Mouse (Mus musculus) small intestine, adult 2 months (tissue): ENCODE measurements around the gene Tnk1. TPM values are rescaled to one million over a fixed set of nuclear protein-coding genes. Genes with fewer than 3 reads are reported as not detected.

Experiments
- H3K27ac ChIP-seq: fragments of 200-500 bp; 2 replicates; pipeline ENCODE4 v1.5.1; 2012; ENCODE audit warnings: low read depth, low read length, control low read depth, inconsistent platforms; ENCODE audit not compliant: insufficient read depth
- H3K27me3 ChIP-seq: fragments of 200-500 bp; 2 replicates; pipeline ENCODE4 v1.6.1; 2012; ENCODE audit warnings: mild to moderate bottlenecking, moderate library complexity, low read length, inconsistent platforms; ENCODE audit not compliant: control insufficient read depth, insufficient read depth
- H3K36me3 ChIP-seq: fragments of 200-500 bp; 2 replicates; pipeline ENCODE4 v1.6.1; 2012; ENCODE audit warnings: mild to moderate bottlenecking, low read length, control low read depth, inconsistent platforms; ENCODE audit not compliant: control insufficient read depth, insufficient read depth
- H3K4me1 ChIP-seq: fragments of 200-500 bp; 2 replicates; pipeline ENCODE4 v1.6.1; 2012; ENCODE audit warnings: low read length, inconsistent platforms, mixed read lengths; ENCODE audit not compliant: control insufficient read depth, insufficient read depth, insufficient read length
- H3K4me3 ChIP-seq: fragments of 200-500 bp; 2 replicates; pipeline ENCODE4 v1.5.1; 2012; ENCODE audit warnings: low read depth, mild to moderate bottlenecking, control low read depth, inconsistent platforms, low read length, moderate library complexity
- CTCF ChIP-seq: fragments of 200-500 bp; IDR thresholded peaks from 2 replicates; pipeline ENCODE4 v1.5.1; 2012; ENCODE audit warnings: low read depth, mild to moderate bottlenecking, control low read depth, inconsistent platforms, low read length, moderate library complexity, mixed read lengths; ENCODE audit not compliant: insufficient replicate concordance, insufficient read length; ENCODE audit errors: extremely low read depth
- POLR2A ChIP-seq: fragments of 200-500 bp; IDR thresholded peaks from 2 replicates; pipeline ENCODE4 v1.6.1; 2012; ENCODE audit warnings: low read depth, mild to moderate bottlenecking, control low read depth, inconsistent platforms, low read length, moderate library complexity
- WGBS: fragments of 180-500 bp; shearing (Covaris S2); methylation state at CpG from one replicate; pipeline ENCODE4 v1.1.7; 2018; 5-methylcytosine and 5-hydroxymethylcytosine counted together
- polyA plus RNA-seq: library from polyadenylated mRNA; depleted of rRNA; stranded (reverse); fragments of >200 nt; gene quantifications from 2 replicates; pipeline ENCODE4 v1.2.3, GENCODE M21; 2012; rRNA removed

Tnk1 gene
- 21.1 and 46.3 TPM in 2 replicates for polyA plus RNA-seq

GRCm38 (mm10) chr11:69858113-69858998 lies at the start of gene Tnk1:
TSS of gene Tnk1 (minus strand) at chr11:69858730.
- Histone ChIP-seq H3K4me1 (peaks cover 11% of the 10 kb centered on the region), H3K4me3 (peak within 1 kb of the TSS; percentile 74), H3K27ac (peak within 1 kb of the TSS; percentile 85), H3K36me3 (peaks cover 14% of the 10 kb centered on the region), H3K27me3 (no peaks in the 10 kb centered on the region)
- WGBS: 13% methylated on average over 30 of the region's 30 CpGs
- no peak for TF ChIP-seq CTCF
- TF ChIP-seq POLR2A: peak; percentile 79; the same call in 1 of the 2 replicates

- 95% methylated on average over 9 of the region's 9 CpGs for WGBS
- TF ChIP-seq CTCF (no peak), POLR2A (no peak)
- Histone ChIP-seq H3K27me3 (no peaks in the 10 kb centered on the region), H3K36me3 (peaks cover 50% of the 10 kb centered on the region), H3K27ac (no peak overlapping the region), H3K4me1 (peaks cover 13% of the 10 kb centered on the region), H3K4me3 (no peak overlapping the region)
Observed at GRCm38 (mm10) chr11:69904311-69904710, 45.8 kb upstream of the Tnk1 start.

GRCm38 (mm10) chr11:69902972-69903371 lies 44.4 kb upstream of the Tnk1 start:
- Histone ChIP-seq H3K27me3 (no peaks in the 10 kb centered on the region), H3K4me1 (peaks cover 13% of the 10 kb centered on the region), H3K4me3 (no peak overlapping the region), H3K27ac (no peak overlapping the region), H3K36me3 (peaks cover 38% of the 10 kb centered on the region)
- no peak for TF ChIP-seq POLR2A
- TF ChIP-seq CTCF: no peak
- WGBS: 81% methylated on average over 13 of the region's 13 CpGs

- H3K27ac ChIP-seq: peak overlapping the region; percentile 41
- peak overlapping the region; percentile 87 for H3K4me3 ChIP-seq
- TF ChIP-seq POLR2A (no peak), CTCF (no peak)
- H3K36me3 ChIP-seq: peaks cover 28% of the 10 kb centered on the region
- peaks cover 13% of the 10 kb centered on the region for H3K4me1 ChIP-seq
- H3K27me3 ChIP-seq: no peaks in the 10 kb centered on the region
- WGBS: under 1% methylated on average over 35 of the region's 39 CpGs
Observed at GRCm38 (mm10) chr11:69901993-69902392, 43.5 kb upstream of the Tnk1 start.

DNA sequence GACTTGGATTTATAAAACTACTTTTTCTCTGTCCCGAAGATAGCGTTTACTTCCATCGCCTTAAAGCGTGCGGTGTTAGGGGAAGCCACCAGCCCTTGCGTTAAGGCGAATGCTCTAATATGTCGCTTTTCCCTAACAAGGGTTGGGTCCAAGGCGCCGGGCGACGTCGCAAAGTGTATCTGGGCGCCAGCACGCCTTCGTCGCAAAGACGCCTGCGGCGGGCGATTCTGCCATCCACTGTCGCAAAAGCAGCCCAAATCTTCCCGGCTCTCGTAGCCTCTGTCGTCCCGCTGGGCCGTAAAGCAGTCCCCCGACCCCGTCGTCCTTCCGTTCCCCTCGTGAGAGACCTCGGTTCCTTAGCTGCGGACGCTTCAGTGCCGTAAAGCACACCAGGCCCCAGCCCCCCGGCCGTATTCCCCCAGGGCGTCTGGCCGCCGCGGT lies 42.9 kb upstream of the Tnk1 start:
- H3K27ac ChIP-seq: peak overlapping the region; percentile 94
- H3K4me3 ChIP-seq: peak overlapping the region; percentile 87
- H3K27me3 ChIP-seq: no peaks in the 10 kb centered on the region
- TF ChIP-seq CTCF: no peak
- 0 out of 2 replicates have a peak, but pooled peaks have one; percentile 18 for TF ChIP-seq POLR2A
- H3K4me1 ChIP-seq: peaks cover 13% of the 10 kb centered on the region
- WGBS: under 1% methylated on average over 42 of the region's 42 CpGs
- peaks cover 23% of the 10 kb centered on the region for H3K36me3 ChIP-seq

DNA sequence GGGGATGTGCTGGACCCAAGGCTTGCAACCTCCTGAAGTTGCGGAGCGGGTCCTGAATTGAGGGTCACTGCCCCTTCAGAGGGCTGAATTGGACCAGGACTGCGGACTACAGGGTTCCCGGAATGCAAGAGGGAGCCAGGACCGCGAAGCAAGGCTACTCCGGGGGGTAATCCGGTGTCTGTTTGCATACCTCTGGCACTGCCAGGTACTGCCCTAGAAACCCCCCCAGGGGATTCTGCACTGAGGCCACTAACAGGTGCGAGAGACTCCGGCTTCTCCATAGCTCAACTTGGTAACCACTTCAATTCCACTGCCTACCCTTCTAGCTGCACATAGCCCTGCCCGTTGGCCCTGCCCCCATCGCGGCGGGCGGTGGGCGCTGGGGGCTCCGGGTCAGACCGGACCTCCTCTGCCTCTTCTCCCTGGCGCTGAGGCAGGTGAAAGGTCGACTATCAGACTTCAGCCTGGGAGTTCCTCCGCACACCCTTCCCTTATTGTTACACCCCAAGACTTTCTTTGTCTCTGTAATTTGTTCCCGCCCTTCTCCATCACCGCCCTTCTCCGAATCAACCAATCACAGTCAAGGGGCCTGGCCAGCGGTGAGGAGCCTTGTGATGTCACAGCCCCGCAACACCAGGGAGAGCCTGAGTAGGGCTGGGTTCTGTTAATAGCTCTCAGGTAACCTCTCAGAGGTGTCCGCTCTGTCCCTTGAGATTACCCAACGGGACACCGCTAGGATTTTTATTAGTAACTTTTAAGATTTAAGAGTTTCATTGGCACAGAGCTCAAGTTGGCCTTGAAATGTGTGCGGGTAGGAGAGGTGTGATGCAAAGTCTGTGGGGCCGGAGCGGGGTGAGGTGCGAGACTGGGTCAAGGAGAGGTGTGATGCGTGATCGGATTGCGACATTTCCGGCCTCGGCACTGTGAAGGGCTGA lies 42.2 kb upstream of the Tnk1 start, which contains the start of the genes 2810408A11Rik and Neurl4:
TSS of gene 2810408A11Rik (minus strand) at position 517 of the 935 bp plus-strand sequence.
TSS of gene Neurl4 (plus strand) at position 602 of the 935 bp plus-strand sequence.
- H3K36me3 ChIP-seq: peaks cover 16% of the 10 kb centered on the region
- H3K4me3 ChIP-seq: peak within 1 kb of the TSS; percentile 87
- peak within 1 kb of the TSS; percentile 94 for H3K27ac ChIP-seq
- TF ChIP-seq CTCF (no peak), POLR2A (peak; percentile 54; the same call in 1 of the 2 replicates)
- H3K27me3 ChIP-seq: no peaks in the 10 kb centered on the region
- H3K4me1 ChIP-seq: peaks cover 13% of the 10 kb centered on the region
- WGBS: under 1% methylated on average over 38 of the region's 38 CpGs
